Mouse (Mus musculus) ES-Bruce4 (cell line): ENCODE measurements at regions not wholly inside any gene's neighbourhood (a gene's known extent, or its start where the extent isn't known, plus 50 kb on each side); places are given as distances from the start of the nearest gene placed in this dataset.

ENCODE experiments used
- H3K27ac ChIP-seq: 2 replicates; pipeline ENCODE4 v1.5.1; 2012; ENCODE audit warnings: low read length, inconsistent platforms; ENCODE audit not compliant: insufficient read depth
- H3K27me3 ChIP-seq: 2 replicates; pipeline ENCODE4 v1.6.1; 2012; ENCODE audit warnings: mild to moderate bottlenecking, low read length, inconsistent platforms; ENCODE audit not compliant: control insufficient read depth, poor library complexity, insufficient read depth, severe bottlenecking
- H3K36me3 ChIP-seq: 2 replicates; pipeline ENCODE4 v1.6.1; 2012; ENCODE audit warnings: inconsistent platforms, mild to moderate bottlenecking, low read length, moderate library complexity; ENCODE audit not compliant: control insufficient read depth, poor library complexity, insufficient read depth, severe bottlenecking
- H3K4me1 ChIP-seq: one replicate; pipeline ENCODE4 v1.8.1; 2011; ENCODE audit warnings: low read length; ENCODE audit not compliant: control insufficient read depth, insufficient read depth
- H3K4me3 ChIP-seq: 2 replicates; pipeline ENCODE4 v1.5.1; 2011; ENCODE audit warnings: low read depth, mild to moderate bottlenecking, low read length
- H3K9ac ChIP-seq: 2 replicates; pipeline ENCODE4 v1.6.1; 2012; ENCODE audit warnings: low read depth, mild to moderate bottlenecking, inconsistent platforms; ENCODE audit not compliant: poor library complexity, severe bottlenecking
- H3K9me3 ChIP-seq: replicated peaks from 2 replicates; pipeline ENCODE4 v1.6.1; 2012; ENCODE audit warnings: mild to moderate bottlenecking, low read length, inconsistent platforms; ENCODE audit not compliant: control insufficient read depth, poor library complexity, insufficient read depth, severe bottlenecking
- CTCF ChIP-seq: IDR thresholded peaks from one replicate; pipeline ENCODE4 v1.8.1; 2011; ENCODE audit warnings: low read depth, low read length
- EP300 ChIP-seq: IDR thresholded peaks from 2 replicates; pipeline ENCODE4 v1.6.1; 2011; ENCODE audit warnings: low read depth, low read length; ENCODE audit not compliant: insufficient read depth
- POLR2A ChIP-seq: IDR thresholded peaks from one replicate; pipeline ENCODE4 v1.8.1; 2011; ENCODE audit warnings: low read length; ENCODE audit not compliant: insufficient read depth

GRCm38 (mm10) chr9:46702053-46702900, 296.3 kb upstream of the Gm4791 start:
- no peaks in the 10 kb centered on the region; the same call in 1 of the 2 replicates for H3K27me3 ChIP-seq
- peaks cover 2% of the 10 kb centered on the region for H3K4me1 ChIP-seq
- H3K36me3 ChIP-seq, result no peaks in the 10 kb centered on the region
- H3K9me3 ChIP-seq, result no peaks in the 10 kb centered on the region
- TF ChIP-seq POLR2A, result no peak
- TF ChIP-seq CTCF, result no peak
- TF ChIP-seq EP300, result no peak
- no peak overlapping the region for H3K27ac ChIP-seq
- H3K4me3 ChIP-seq, result no peak overlapping the region
- H3K9ac ChIP-seq, result no peak overlapping the region

- no peaks in the 10 kb centered on the region for H3K27me3 ChIP-seq
- no peak for TF ChIP-seq EP300
- TF ChIP-seq CTCF, result no peak
- no peak for TF ChIP-seq POLR2A
Measured at GRCm38 (mm10) chr9:46696171-46696570, 302.4 kb upstream of the Gm4791 start.

GRCm38 (mm10) chr9:46689331-46689730, 309.2 kb upstream of the Gm4791 start:
- TF ChIP-seq POLR2A (no peak), CTCF (no peak), EP300 (no peak)
- no peak overlapping the region for H3K9ac ChIP-seq
- H3K4me3 ChIP-seq, result no peak overlapping the region
- H3K9me3 ChIP-seq, result no peaks in the 10 kb centered on the region
- no peaks in the 10 kb centered on the region for H3K4me1 ChIP-seq
- H3K27me3 ChIP-seq, result no peaks in the 10 kb centered on the region
- no peaks in the 10 kb centered on the region for H3K36me3 ChIP-seq
- no peak overlapping the region for H3K27ac ChIP-seq

More at GRCm38 (mm10) chr9:46696171-46696570, 302.4 kb upstream of the Gm4791 start:
- Histone ChIP-seq H3K9me3 (no peaks in the 10 kb centered on the region), H3K4me1 (no peaks in the 10 kb centered on the region), H3K9ac (no peak overlapping the region), H3K4me3 (no peak overlapping the region), H3K27ac (no peak overlapping the region), H3K36me3 (no peaks in the 10 kb centered on the region)

GRCm38 (mm10) chr9:46684113-46684850, 314.3 kb upstream of the Gm4791 start:
- Histone ChIP-seq H3K27ac (no peak overlapping the region), H3K4me3 (no peak overlapping the region), H3K36me3 (no peaks in the 10 kb centered on the region), H3K4me1 (no peaks in the 10 kb centered on the region), H3K27me3 (no peaks in the 10 kb centered on the region), H3K9ac (no peak overlapping the region), H3K9me3 (no peaks in the 10 kb centered on the region)
- TF ChIP-seq EP300, result no peak
- no peak for TF ChIP-seq POLR2A
- TF ChIP-seq CTCF, result no peak

GRCm38 (mm10) chr9:46672050-46672449, 326.5 kb upstream of the Gm4791 start:
- H3K27ac ChIP-seq, result no peak overlapping the region
- TF ChIP-seq EP300 (no peak), POLR2A (no peak), CTCF (no peak)
- no peaks in the 10 kb centered on the region for H3K4me1 ChIP-seq
- H3K9me3 ChIP-seq, result no peaks in the 10 kb centered on the region
- H3K36me3 ChIP-seq, result no peaks in the 10 kb centered on the region
- H3K9ac ChIP-seq, result no peak overlapping the region
- H3K4me3 ChIP-seq, result no peak overlapping the region
- H3K27me3 ChIP-seq, result no peaks in the 10 kb centered on the region

GRCm38 (mm10) chr9:46654422-46654821, 334.6 kb upstream of the 4931429L15Rik start:
- Histone ChIP-seq H3K9ac (no peak overlapping the region), H3K4me3 (no peak overlapping the region), H3K27ac (no peak overlapping the region), H3K9me3 (no peaks in the 10 kb centered on the region), H3K4me1 (no peaks in the 10 kb centered on the region), H3K36me3 (no peaks in the 10 kb centered on the region), H3K27me3 (0 out of 2 replicates have a peak, but pooled peaks cover 2% of the 10 kb centered on the region)
- TF ChIP-seq CTCF, result no peak
- TF ChIP-seq POLR2A, result no peak
- no peak for TF ChIP-seq EP300
